Mouse (Mus musculus): Measurements from ENCODE around the gene Actl6a. TPM values are rescaled to one million over a fixed set of nuclear protein-coding genes. Genes with fewer than 3 reads are reported as not detected.
A peak's percentile ranks its signal among the peaks of the same experiment; 100 is the strongest.
"Not testable (repeated sequence)": the region's sequence is repeated elsewhere in the genome, so short reads cannot be mapped to it uniquely, and the experiment has no call there.

Gene Actl6a
- total RNA-seq, 2 experiments from 2014 or later: 14.8 to 15.1 TPM

DNA sequence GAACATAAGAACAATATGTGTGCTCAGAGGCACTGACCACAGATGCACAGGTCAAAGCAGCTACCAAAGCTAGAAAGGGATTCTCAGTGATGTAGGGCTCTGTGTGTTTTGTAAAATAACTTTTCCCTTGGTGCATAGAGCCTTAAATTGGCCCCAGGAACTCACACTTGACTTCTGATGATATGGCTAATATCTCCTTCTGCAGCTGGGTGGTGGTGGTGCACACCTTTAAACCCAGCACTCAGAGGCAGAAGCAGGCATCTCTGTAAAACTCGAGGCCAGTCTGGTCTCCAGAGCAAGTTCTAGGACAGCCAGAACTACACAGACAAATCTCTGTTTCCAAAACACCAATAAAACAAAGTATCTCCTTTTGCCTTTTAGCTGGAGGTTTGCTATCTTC, 15.2 kb upstream of the Actl6a start:
- DNase-seq (ENCODE audit: low spot score in 2 of 2): no peak
- intact Hi-C loops (cut with DNase I): loop anchor here (5.0 kb wide), 1 partner anchor 44 kb away; no protein-coding TSS in a partner anchor

- no peak for DNase-seq (ENCODE audit: low spot score in 2 of 2)
- intact Hi-C loops (cut with DNase I): loop anchor here (5.0 kb wide), 1 partner anchor 45 kb away; no protein-coding TSS in a partner anchor
Measured at GRCm38 (mm10) chr3:32691841-32692240, 14.3 kb upstream of the Actl6a start.

DNA sequence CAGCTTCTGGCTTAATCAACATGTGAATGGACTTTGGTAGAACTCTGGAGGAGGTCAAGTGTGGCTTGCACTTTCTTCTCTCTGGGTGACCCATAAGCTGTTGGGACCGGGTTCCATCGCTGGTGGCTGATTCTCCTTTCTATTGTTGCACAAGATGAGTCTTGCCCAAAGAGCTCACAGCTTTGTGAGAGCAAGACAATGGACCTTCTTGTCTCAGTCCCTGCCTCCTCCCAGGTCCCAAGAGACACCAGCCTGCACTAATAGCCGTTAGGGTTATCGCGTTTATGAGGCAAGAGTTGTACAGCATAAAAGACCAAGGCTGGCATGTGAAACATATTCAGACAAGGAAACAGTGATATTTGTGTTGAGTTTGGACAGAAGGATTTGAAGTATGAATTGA, 11.9 kb upstream of the Actl6a start:
- intact Hi-C loops (cut with DNase I): loop anchor here (5.0 kb wide), 1 partner anchor 47 kb away; no protein-coding TSS in a partner anchor
- DNase-seq (ENCODE audit: low spot score in 2 of 2): no peak

GRCm38 (mm10) chr3:32694737-32695582, 11.1 kb upstream of the Actl6a start:
- intact Hi-C loops (cut with DNase I): loop anchor here (5.0 kb wide), 1 partner anchor 48 kb away; no protein-coding TSS in a partner anchor

DNA sequence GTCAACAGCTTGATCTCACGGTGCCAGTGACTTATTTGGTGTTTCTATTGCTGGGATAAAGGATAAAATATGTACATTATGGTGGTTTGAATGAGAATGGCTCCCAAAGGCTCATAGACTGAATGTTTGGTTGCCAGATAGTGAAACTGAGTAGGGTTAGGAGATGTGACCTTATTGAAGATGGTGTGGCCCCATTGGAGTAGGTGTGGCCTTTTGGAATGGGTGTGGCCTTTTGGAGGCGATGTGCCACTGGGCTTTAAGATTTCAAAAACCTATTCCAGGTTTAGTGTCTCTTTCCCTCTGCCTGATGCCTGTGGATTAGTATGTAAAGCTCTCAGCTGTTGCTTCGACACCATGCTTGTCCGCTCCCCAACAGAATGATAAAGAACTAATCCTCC, 10.5 kb upstream of the Actl6a start:
- intact Hi-C loops (cut with DNase I): no loop called here

More at GRCm38 (mm10) chr3:32694737-32695582, 11.1 kb upstream of the Actl6a start:
- no peak for DNase-seq (ENCODE audit: low spot score in 2 of 2)

GRCm38 (mm10) chr3:32698228-32698863, 7.8 kb upstream of the Actl6a start:
- intact Hi-C loops (cut with DNase I): loop anchor here (2.0 kb wide), 1 partner anchor 88 kb away; no protein-coding TSS in a partner anchor
- peak; percentile 98 to 99 for DNase-seq (ENCODE audit: low spot score in 2 of 2)

More for the DNA sequence above, 10.5 kb upstream of the Actl6a start:
- no peak for DNase-seq (ENCODE audit: low spot score in 2 of 2)

- intact Hi-C loops (cut with DNase I); DNase-seq (ENCODE audit: low spot score in 2 of 2): not testable (repeated sequence)
Measured at GRCm38 (mm10) chr3:32704021-32704420, 2.1 kb upstream of the Actl6a start.

- DNase-seq (ENCODE audit: low spot score in 2 of 2); intact Hi-C loops (cut with DNase I): not testable (repeated sequence)
Measured at GRCm38 (mm10) chr3:32704632-32705031, 1.5 kb upstream of the Actl6a start.

- intact Hi-C loops (cut with DNase I): no loop called here
- no peak for DNase-seq (ENCODE audit: low spot score in 2 of 2)
Measured at GRCm38 (mm10) chr3:32708052-32708367, 1.9 kb downstream of the Actl6a start.

- intact Hi-C loops (cut with DNase I): no loop called here
Measured at GRCm38 (mm10) chr3:32708368-32709231, 2.5 kb downstream of the Actl6a start.

GRCm38 (mm10) chr3:32709388-32709787, 3.3 kb downstream of the Actl6a start:
- intact Hi-C loops (cut with DNase I): no loop called here
- no peak for DNase-seq (ENCODE audit: low spot score in 2 of 2)

More at GRCm38 (mm10) chr3:32708368-32709231, 2.5 kb downstream of the Actl6a start:
- DNase-seq (ENCODE audit: low spot score in 2 of 2): peak; percentile 95 to 99

GRCm38 (mm10) chr3:32713711-32714110, 7.6 kb downstream of the Actl6a start:
- intact Hi-C loops (cut with DNase I): no loop called here
- no peak for DNase-seq (ENCODE audit: low spot score in 2 of 2)

DNA sequence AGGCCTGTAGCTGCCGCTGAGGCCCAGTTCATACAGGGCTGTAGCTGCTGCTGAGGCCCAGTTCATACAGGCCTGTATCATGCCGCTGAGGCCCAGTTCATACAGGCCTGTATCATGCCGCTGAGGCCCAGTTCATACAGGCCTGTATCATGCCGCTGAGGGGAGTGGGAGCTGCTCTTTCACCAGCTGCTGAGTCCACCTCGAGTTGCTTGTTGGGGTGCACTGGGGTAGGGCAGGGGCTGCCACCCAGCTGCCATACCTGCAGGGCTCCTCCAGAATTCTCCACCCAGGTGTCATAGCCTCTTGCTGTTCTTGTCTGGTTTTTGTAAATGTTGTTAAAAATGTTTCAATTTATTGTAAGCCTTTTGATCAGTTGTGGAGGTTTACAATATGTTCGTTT, 11.3 kb downstream of the Actl6a start:
- intact Hi-C loops (cut with DNase I); DNase-seq (ENCODE audit: low spot score in 2 of 2): not testable (repeated sequence)

- no peak for DNase-seq (ENCODE audit: low spot score in 2 of 2)
- intact Hi-C loops (cut with DNase I): no loop called here
Measured at GRCm38 (mm10) chr3:32718271-32718670, 12.2 kb downstream of the Actl6a start.

- intact Hi-C loops (cut with DNase I): no loop called here
- DNase-seq (ENCODE audit: low spot score in 2 of 2): no peak
Measured at GRCm38 (mm10) chr3:32724191-32724590, 18.1 kb downstream of the Actl6a start.

DNA sequence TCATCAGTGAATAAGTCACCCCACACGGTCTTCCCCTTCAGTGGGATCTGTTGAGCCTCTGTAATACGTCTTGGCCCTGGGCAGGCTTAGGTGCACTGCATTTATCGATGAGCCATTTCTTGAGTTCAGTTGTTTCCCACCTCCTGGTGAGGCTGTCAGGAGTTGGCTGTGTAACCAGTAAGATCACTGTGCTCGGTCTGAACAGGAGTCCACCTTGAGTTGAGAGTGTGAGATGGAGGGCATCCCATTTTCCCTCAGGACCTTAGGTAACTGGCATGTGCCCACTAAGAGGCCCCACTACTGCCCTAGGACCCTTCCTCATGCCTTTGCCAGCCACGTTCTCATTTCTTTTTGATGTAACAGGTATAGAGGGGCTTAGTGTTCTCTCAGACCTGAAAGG, 19.9 kb downstream of the Actl6a start:
- DNase-seq (ENCODE audit: low spot score in 2 of 2): no peak
- intact Hi-C loops (cut with DNase I): no loop called here

DNA sequence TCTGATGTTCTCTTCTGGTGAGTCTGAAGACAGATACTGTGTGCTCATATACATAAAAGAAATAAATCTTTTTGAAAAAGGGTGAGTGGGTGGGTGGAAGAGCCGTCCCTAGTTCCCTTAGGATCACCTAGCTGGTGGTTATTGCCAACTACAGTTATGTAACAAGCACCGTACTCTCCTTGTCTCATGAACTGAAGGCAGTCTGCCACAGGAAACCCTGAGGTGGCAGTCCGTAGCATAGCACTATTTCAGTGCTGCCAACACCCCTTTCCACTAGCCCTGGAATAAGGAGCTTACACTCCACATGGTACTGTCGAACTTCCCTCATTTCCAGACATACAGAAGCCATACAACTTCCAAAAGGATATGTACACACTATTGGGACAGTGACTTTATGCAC, 21.8 kb downstream of the Actl6a start:
- intact Hi-C loops (cut with DNase I): no loop called here
- no peak for DNase-seq (ENCODE audit: low spot score in 2 of 2)

GRCm38 (mm10) chr3:32736244-32737171, 30.4 kb downstream of the Actl6a start, which contains the start of gene Ndufb5:
Gene Ndufb5 (plus strand): TSS chr3:32736990.
- peak; percentile 99 for DNase-seq (ENCODE audit: low spot score in 2 of 2)
- intact Hi-C loops (cut with DNase I): loop anchor here (5.0 kb wide), 2 partner anchors 81 to 1066 kb away; partner anchors contain the start of gene Usp13

Data from left cerebral cortex, postnatal 14 days (tissue).